Mouse (Mus musculus) E14TG2a.4 (cell line): ENCODE data around the gene Med25.

Experiments used
- CTCF ChIP-seq: conservative IDR thresholded peaks from 2 replicates; pipeline ENCODE4 v1.5.1; 2014; ENCODE audit warnings: low read length
- NANOG ChIP-seq: IDR thresholded peaks from 2 replicates; pipeline ENCODE4 v1.6.1; 2014; ENCODE audit warnings: borderline replicate concordance, low read length, mixed read lengths
- POU5F1 ChIP-seq: IDR thresholded peaks from 2 replicates; pipeline ENCODE4 v1.6.1; 2014; ENCODE audit warnings: low read length, borderline replicate concordance

DNA sequence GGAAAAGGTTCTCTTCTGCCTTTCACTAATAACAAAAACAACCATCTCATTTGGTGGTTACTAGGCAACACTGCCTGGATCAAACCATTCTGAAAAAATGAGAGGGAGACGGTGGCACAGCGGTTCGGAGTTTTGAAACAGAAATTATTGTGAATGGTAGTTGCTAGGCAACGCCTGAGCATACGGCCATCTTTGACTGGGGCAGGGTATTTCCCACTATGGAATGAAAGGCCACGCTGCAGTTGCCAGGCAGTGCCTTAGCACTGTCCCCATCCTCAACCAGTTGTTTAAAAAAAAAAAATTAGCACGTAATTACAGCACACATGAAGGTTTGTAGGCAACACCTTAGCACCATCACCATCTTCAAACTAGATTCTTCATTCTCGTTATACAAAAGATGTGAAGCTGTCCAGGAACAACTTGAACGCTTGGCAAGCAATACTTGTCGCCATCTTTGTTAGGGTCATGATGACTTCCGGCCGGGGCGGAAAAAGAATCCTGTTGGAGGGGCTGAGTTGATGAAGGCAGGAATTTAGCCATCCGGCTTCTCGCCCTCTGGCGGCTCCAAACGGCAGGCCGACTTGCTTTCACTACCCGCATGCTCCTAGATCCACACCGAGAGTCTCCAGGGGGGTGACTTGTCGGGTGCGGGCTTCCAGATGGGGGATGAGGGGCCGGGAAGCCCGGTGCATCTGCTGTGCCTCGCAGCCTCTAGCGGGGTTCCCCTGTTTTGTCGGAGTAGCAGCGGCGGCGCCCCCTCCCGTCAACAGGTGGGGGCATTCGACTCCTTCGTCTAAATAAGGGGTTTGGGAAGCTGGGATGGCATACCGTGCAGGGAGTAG, 3.3 kb upstream of the Med25 start, which contains the start of gene Fuz:
- TF ChIP-seq CTCF: peak; percentile 44
- TF ChIP-seq POU5F1: no peak
- TF ChIP-seq NANOG: no peak
